Comparison of ENCODE assay signal across 18 mouse cellular contexts in genomic region chr17:73561149-73561548, GRCm38 (mm10).
"Had no signal": no experiment of that assay in that cellular context is flagged by ENCODE, and none has a peak within 500 bp of the region (broad histone marks: within the 10 kb centered on the region; RNA-seq: fewer than 3 reads in every experiment).

No protein-coding gene starts in this region.

- H3K27ac ChIP-seq: liver, embryonic 14.5 days; midbrain, embryonic 10.5 days; midbrain, embryonic 12.5 days; neural tube, embryonic 13.5 days; neural tube, embryonic 15.5 days had no signal

- ATAC-seq: midbrain, embryonic 16.5 days had no signal

- H3K9me3 ChIP-seq: midbrain, embryonic 10.5 days; midbrain, embryonic 12.5 days; neural tube, embryonic 13.5 days; neural tube, embryonic 15.5 days had no signal

- H3K4me3 ChIP-seq: midbrain, embryonic 10.5 days; midbrain, embryonic 12.5 days; myocyte; neural tube, embryonic 13.5 days; neural tube, embryonic 15.5 days had no signal

- H3K4me1 ChIP-seq: midbrain, embryonic 10.5 days; midbrain, embryonic 12.5 days; neural tube, embryonic 13.5 days had no signal

- DNase-seq: lung, adult 18-20 months; lung, embryonic 14.5 days; lung, postnatal 10 days; lung, postnatal 4 days; midbrain, embryonic 14.5 days; retina, postnatal 1 day; right cerebral cortex, postnatal 25 days; spleen, adult 18-20 months; thymus, adult 18-20 months; thymus, postnatal 14 days; thymus, postnatal 36 days had no signal

- H3K4me2 ChIP-seq: lung, embryonic 14.5 days; midbrain, embryonic 12.5 days; neural tube, embryonic 13.5 days; neural tube, embryonic 15.5 days had no signal

- H3K36me3 ChIP-seq: midbrain, embryonic 10.5 days; midbrain, embryonic 12.5 days; neural tube, embryonic 13.5 days; neural tube, embryonic 15.5 days had no signal

- H3K27me3 ChIP-seq: midbrain, embryonic 12.5 days; neural tube, embryonic 13.5 days; neural tube, embryonic 15.5 days had no signal

- H3K9ac ChIP-seq: liver, embryonic 14.5 days; lung, embryonic 14.5 days; midbrain, embryonic 12.5 days; neural tube, embryonic 13.5 days; neural tube, embryonic 15.5 days had no signal
